Mouse (Mus musculus) effector memory CD4-positive, alpha-beta T cell, adult 5 months (primary cell): Measurements from ENCODE around the gene Vps9d1. TPM values are rescaled to one million over a fixed set of nuclear protein-coding genes. Genes with fewer than 3 reads are reported as not detected.

ENCODE experiments used
- polyA plus RNA-seq: library from polyadenylated mRNA; unstranded; fragments of 100-300 nt; shearing (Covaris generic); gene quantifications from one replicate; pipeline ENCODE4 v1.2.1, GENCODE M21; 2017

Gene Vps9d1
- 16.4 TPM for polyA plus RNA-seq

GRCm38 (mm10) chr8:123254099-123254885 lies at the start of gene Vps9d1, which contains the start of gene Zfp276:
Gene Vps9d1 (minus strand): TSS chr8:123254348.
Gene Zfp276 (plus strand): TSS chr8:123254195.

GRCm38 (mm10) chr8:123235520-123236497 lies 18.3 kb downstream of the Vps9d1 start, which contains the start of gene Spata2l:
Gene Spata2l (minus strand): TSS chr8:123236233.

GRCm38 (mm10) chr8:123224278-123225266 lies 29.6 kb downstream of the Vps9d1 start, which contains the start of gene Cdk10:
Gene Cdk10 (plus strand): TSS chr8:123224842.

GRCm38 (mm10) chr8:123212321-123213117 lies 41.6 kb downstream of the Vps9d1 start, which contains the start of the genes Chmp1a and Spata33:
Gene Chmp1a (minus strand): TSS chr8:123212763.
Gene Spata33 (plus strand): TSS chr8:123212832.

Other genes starting within 250 kb of the Vps9d1 start
- gene Ankrd11, start 212.1 kb downstream of the Vps9d1 start, polyA plus RNA-seq = 354 TPM
- 79.6 TPM for gene Spg7, start 191.4 kb downstream of the Vps9d1 start, polyA plus RNA-seq
- 942 TPM for gene Rpl13, start 152.0 kb downstream of the Vps9d1 start, polyA plus RNA-seq
- 24.0 TPM for gene Cpne7, start 137.0 kb downstream of the Vps9d1 start, polyA plus RNA-seq
- gene Sult5a1, start 96.0 kb downstream of the Vps9d1 start, polyA plus RNA-seq = 0.21 TPM
- not detected for gene Dpep1, start 68.1 kb downstream of the Vps9d1 start, polyA plus RNA-seq
- gene Chmp1a, start 41.6 kb downstream of the Vps9d1 start, polyA plus RNA-seq = 129 TPM
- not detected for gene Spata33, start 41.5 kb downstream of the Vps9d1 start, polyA plus RNA-seq
- gene Cdk10, start 29.5 kb downstream of the Vps9d1 start, polyA plus RNA-seq = 18.5 TPM
- gene Spata2l, start 18.1 kb downstream of the Vps9d1 start, polyA plus RNA-seq = 7.1 TPM
- 28.2 TPM for gene Zfp276, start 153 bp downstream of the Vps9d1 start, polyA plus RNA-seq
- 5.9 TPM for gene Fanca, start 64.2 kb upstream of the Vps9d1 start, polyA plus RNA-seq
- gene Spire2, start 78.4 kb upstream of the Vps9d1 start, polyA plus RNA-seq = not detected
- gene Tcf25, start 119.4 kb upstream of the Vps9d1 start, polyA plus RNA-seq = 376 TPM
- gene Mc1r, start 152.8 kb upstream of the Vps9d1 start, polyA plus RNA-seq = not detected
- gene Tubb3, start 157.1 kb upstream of the Vps9d1 start, polyA plus RNA-seq = 0.62 TPM
- 10.2 TPM for gene Def8, start 169.2 kb upstream of the Vps9d1 start, polyA plus RNA-seq
- gene Afg3l1, start 223.6 kb upstream of the Vps9d1 start, polyA plus RNA-seq = 76.2 TPM